Mouse (Mus musculus) heart, postnatal 36 days (tissue): ENCODE measurements around the gene Nfkbia. TPM values are rescaled to one million over a fixed set of nuclear protein-coding genes. Genes with fewer than 3 reads are reported as not detected.

ENCODE experiments used
- DNase-seq, 2 experiments: peaks; one replicate each; pipeline ENCODE4 v3.0.0; 2021 to 2022
- intact Hi-C: fragments of 180-260 bp; cut with DNase I; formaldehyde crosslinking; loops from one replicate; pipeline ENCODE4 v1.15.1; 2025
- total RNA-seq, 2 experiments: library from RNA; stranded (reverse); gene quantifications; 2 replicates each; pipeline ENCODE4 v1.2.3; 2021

Gene Nfkbia
- total RNA-seq, 2 experiments from 2014 or later: 32.8 to 65.3 TPM

DNA sequence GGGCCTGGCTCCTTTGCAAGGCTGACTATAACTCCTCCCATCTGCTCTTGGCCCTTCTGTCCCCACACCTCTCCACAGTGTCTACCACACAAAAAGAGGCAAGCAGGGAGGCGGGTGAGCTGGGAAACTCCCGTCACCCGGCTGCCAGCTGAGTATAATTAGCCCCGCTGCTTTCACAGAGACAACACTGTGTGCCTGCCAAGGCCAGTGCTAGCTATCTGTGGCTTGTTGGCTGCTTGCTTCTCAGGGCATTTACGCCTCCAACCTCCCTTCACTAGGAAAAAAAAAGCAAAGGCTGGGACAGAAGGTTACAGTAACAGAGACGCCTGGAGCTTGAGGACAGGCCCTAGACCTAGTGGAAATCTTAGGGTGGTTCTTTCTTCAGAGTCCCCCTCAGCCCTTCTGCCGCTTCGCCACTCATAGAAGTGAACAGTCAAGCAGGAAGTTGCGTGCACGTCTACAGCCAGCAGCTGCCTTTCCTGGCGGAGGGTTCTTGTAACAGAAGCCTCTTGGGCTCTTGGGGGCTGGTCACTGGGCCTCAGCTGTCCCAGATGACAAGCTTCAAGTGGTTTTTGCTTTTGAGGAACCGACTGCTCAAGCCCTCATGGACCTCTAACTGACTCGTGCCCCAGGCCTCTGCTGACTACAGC lies 45.6 kb downstream of the Nfkbia start:
- intact Hi-C loops: loop anchor here (1.0 to 2.0 kb wide), 2 partner anchors 45 to 50 kb away; partner anchors contain the start of gene Nfkbia
- peak; percentile 76 to 82 for DNase-seq

DNA sequence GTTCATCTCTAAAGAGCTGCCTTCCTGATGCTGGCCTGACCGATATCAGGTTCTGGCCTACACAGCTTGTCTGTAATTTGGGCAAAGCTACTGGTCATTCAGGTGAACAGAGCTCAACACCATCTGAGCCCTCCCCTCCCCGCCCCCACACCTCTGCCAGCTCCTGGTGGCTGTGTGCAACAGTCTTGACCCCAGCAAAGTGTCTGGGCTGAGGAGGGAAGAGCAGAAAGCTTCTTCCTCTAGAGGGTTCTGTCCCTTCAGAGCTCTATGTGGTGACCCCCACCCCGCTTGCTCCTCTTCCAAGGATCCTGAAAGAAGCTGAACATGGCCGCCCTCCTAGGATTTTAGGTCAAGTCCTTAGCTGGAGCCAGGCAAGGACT lies 46.1 kb downstream of the Nfkbia start:
- intact Hi-C loops: loop anchor here (1.0 to 2.0 kb wide), 2 partner anchors 46 to 50 kb away; partner anchors contain the start of gene Nfkbia
- no peak for DNase-seq

DNA sequence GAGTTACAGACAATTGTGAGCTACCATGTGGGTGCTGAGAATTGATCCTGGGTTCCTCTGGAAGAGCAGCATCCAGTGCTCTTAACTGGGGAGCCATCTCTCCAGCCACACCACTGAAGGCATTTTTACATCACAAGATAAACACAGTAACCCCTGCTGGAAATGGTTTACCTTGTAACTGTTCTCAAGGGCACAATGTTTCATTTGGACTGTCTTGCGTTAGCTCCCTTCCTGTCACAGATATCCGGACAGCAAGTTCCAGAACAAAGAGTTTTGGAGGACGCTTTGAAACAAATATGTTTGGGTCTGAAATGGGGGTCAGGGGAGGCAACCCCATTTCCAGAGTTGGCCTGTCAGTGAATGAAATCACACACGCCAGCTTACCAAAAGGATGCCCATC lies 46.9 kb downstream of the Nfkbia start:
- intact Hi-C loops: no loop called here
- DNase-seq: no peak

DNA sequence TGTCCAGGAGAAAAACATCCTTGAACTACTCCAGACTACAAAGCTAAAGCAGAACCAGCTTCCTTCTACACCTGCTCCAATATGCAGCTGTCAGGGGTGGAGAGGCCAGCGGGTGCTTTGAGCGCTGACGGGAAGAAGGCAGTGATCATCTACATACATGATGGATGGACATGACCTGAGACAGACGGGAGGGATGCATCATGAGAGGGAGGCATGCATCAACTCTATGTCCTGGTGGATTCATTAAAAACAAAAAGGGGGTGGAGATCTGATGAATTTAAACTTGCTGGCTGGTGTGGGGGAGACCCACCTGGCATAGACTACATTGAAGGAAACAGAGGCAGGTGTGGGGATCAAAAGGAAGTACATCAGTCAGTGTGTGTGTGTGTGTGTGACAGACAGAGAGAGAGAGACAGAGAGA lies 48.4 kb downstream of the Nfkbia start:
- intact Hi-C loops: no loop called here
- no peak for DNase-seq

DNA sequence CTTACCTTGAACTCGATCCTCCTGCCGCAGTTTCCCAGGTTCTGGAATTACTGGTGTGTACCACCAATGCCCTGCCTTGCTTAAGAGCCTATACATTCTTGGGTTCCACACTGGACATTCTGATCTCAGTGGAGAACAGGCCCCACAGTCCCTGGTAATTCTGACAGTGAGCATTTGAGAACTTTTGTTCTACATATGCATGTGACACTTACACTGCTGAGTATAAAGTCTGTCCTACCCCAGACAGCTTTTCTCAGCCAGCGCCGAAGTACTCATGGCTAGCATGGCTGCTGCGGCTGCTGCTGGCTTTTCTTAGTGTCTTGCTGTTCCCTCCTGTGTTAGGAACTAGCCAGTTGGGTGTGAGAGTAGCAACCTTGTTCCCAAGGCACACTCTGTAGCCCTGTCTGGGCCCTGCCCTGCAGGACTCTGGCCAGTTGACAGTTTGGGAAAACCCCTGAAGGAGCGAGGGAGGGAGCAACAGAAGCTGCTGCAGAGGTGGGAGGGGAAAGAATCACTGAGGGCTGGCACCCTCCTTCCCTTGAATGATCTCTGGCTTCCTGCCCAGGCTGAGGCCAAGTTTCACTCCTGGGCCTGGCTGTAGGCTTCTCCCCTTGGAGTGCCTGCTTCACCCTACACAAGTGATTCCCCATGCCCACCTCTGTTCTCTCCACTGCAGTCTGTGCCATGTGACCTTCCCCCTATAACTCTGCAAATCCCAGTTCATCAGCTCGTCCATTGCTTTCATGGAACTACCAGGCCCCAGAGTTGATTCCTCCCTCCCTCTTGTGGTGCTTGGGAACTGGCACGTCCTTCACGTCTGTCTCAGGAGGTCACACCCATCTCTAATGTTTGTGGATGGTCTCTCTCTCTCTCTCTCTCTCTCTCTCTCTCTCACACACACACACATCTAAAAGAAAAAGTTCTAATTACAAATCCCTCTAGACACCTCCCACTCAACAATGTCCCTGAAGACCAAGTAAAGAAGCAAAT lies 49.3 kb downstream of the Nfkbia start:
- DNase-seq: peak; percentile 79
- intact Hi-C loops: no loop called here

DNA sequence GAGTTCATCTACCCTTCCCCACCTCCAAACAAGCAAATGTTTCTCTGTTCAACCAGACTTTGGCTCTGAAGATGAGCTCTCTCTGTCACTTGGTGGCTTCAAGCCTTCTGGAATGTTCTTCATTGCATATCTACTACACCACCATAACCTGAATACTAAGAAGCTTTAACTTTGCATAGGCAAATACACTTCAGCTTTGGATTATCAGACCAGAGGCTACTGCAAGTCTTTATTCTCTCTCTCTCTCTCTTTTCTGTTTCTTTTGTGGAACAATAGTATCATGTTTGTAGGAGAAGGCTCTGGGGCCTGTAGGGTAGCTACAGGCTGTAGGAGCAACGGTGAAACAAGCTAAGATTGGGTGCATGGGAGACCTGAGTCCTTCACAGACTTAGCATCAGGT lies 50.2 kb downstream of the Nfkbia start:
- DNase-seq: no peak
- intact Hi-C loops: no loop called here

DNA sequence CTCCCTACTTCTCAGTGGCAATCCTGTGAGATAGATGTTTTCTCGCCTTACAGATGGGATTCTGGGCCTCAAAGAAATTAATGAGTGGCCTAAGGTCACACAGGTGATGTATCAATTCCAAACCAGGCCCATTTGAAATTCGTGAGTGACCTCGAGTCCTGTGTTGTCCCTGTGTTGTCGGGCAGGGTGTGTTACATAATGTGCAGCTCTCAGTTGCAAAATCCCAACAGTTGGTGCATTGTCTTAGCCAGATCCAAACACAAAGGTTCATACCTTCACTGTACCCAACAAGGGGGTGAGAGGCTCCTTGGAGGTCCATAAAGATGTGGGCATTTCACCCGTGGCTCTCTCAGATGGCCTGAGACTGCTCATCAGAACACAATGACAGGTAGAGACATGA lies 52.0 kb downstream of the Nfkbia start:
- intact Hi-C loops: no loop called here

More for the DNA sequence above, 52.0 kb downstream of the Nfkbia start:
- no peak for DNase-seq

Other genes with a start within 250 kb of the Nfkbia start
- gene 1110008L16Rik, start 193.1 kb downstream of the Nfkbia start, total RNA-seq: 10 to 100 TPM in 1 of 2 experiments, 1 to 10 TPM in 1; 10.0 to 12.0 TPM
- 10 to 100 TPM in 1 of 2 experiments, 1 to 10 TPM in 1; 8.9 to 10.4 TPM for gene Ppp2r3c, start 189.6 kb downstream of the Nfkbia start, total RNA-seq
- gene Psma6, start 108.4 kb downstream of the Nfkbia start, total RNA-seq: 100 to 1,000 TPM; 162 to 167 TPM
- gene Aldoart2, start 72.6 kb upstream of the Nfkbia start, total RNA-seq: not detected
- gene Insm2, start 106.8 kb upstream of the Nfkbia start, total RNA-seq: not detected